Mouse (Mus musculus) cortical plate, adult 2 months (tissue): ENCODE measurements around the gene Krt34. TPM values are rescaled to one million over a fixed set of nuclear protein-coding genes. Genes with fewer than 3 reads are reported as not detected.

Experiments used
- H3K27ac ChIP-seq: fragments of 200-500 bp; 2 replicates; pipeline ENCODE4 v1.5.1; 2012; ENCODE audit warnings: low read length, control low read depth, inconsistent platforms; ENCODE audit not compliant: insufficient read depth
- H3K4me1 ChIP-seq: fragments of 200-500 bp; 2 replicates; pipeline ENCODE4 v1.6.1; 2011; ENCODE audit warnings: low read length; ENCODE audit not compliant: control insufficient read depth, insufficient read depth
- H3K4me3 ChIP-seq: fragments of 200-500 bp; 2 replicates; pipeline ENCODE4 v1.5.1; 2011; ENCODE audit warnings: mild to moderate bottlenecking, low read length, control low read depth; ENCODE audit not compliant: insufficient read depth
- CTCF ChIP-seq: fragments of 200-500 bp; IDR thresholded peaks from 2 replicates; pipeline ENCODE4 v1.5.1; 2011; ENCODE audit warnings: mild to moderate bottlenecking, control low read depth, low read length; ENCODE audit not compliant: insufficient read depth; ENCODE audit errors: extremely low read depth
- POLR2A ChIP-seq: fragments of 200-500 bp; IDR thresholded peaks from 2 replicates; pipeline ENCODE4 v1.6.1; 2011; ENCODE audit warnings: mild to moderate bottlenecking, low read length, control low read depth; ENCODE audit not compliant: insufficient read depth; ENCODE audit errors: extremely low read depth
- polyA plus RNA-seq: library from polyadenylated mRNA; depleted of rRNA; stranded (reverse); fragments of >200 nt; gene quantifications from 2 replicates; pipeline ENCODE4 v1.2.3, GENCODE M21; 2012; rRNA removed

Gene Krt34
- not detected in 2 replicates for polyA plus RNA-seq

DNA sequence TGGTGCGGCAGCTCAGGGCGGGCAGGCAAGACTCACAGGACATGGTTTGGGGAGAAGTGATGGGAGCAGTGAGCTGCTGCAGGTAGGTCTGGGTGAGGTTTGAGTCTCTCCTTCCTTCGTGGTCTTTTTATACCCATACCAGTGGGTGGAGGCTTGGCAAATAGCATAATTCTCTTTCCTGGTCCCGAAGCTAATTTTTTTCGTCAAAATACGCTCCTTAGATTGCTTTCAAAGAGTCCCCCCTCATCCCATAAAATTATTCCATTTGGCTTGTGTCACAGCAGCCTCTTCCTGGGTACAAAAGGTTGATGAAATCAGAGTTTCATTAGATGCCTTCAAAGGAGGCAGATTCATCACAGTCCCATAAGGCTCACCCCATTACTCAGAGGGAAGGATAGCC is at the start of gene Krt34:
Krt34 (minus strand) TSS at position 101 of the 400 bp plus-strand sequence.
- Histone ChIP-seq H3K4me1 (no peaks in the 10 kb centered on the region), H3K27ac (no peak within 1 kb of the TSS), H3K4me3 (no peak within 1 kb of the TSS)
- TF ChIP-seq CTCF = no peak
- no peak for TF ChIP-seq POLR2A

- Histone ChIP-seq H3K27ac (no peak overlapping the region), H3K4me1 (peaks cover 2% of the 10 kb centered on the region; the same call in 1 of the 2 replicates), H3K4me3 (no peak overlapping the region)
- no peak for TF ChIP-seq CTCF
- TF ChIP-seq POLR2A = no peak
Measured at GRCm38 (mm10) chr11:100088378-100089025, 47.1 kb upstream of the Krt34 start.

DNA sequence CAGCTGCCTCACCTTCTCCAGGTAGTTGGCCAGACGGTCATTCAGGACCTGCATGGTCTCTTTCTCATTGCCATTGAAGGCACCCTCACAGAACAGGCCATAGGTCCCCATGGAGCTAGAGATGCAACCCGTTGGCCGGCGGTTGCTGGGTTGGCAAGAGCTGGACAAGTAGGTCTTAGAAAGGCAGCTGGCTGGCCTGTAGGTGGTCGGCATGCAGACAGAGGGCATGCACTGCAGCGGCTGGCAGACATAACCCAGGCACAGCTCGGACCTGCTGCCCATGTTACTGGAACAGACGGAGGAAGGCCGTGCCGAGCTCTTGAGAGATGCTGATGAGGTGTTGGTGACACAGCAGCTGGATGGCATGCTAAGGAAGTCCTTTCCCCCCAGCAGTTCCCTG is 46.5 kb upstream of the Krt34 start, which contains the start of gene Krt32:
Krt32 (minus strand) TSS at position 366 of the 400 bp plus-strand sequence.
- Histone ChIP-seq H3K4me1 (peaks cover 2% of the 10 kb centered on the region; the same call in 1 of the 2 replicates), H3K4me3 (no peak within 1 kb of the TSS), H3K27ac (no peak within 1 kb of the TSS)
- TF ChIP-seq POLR2A (no peak), CTCF (no peak)

GRCm38 (mm10) chr11:100073873-100074272 is 32.5 kb upstream of the Krt34 start:
- Histone ChIP-seq H3K27ac (no peak overlapping the region), H3K4me3 (no peak overlapping the region), H3K4me1 (peaks cover 2% of the 10 kb centered on the region)
- TF ChIP-seq CTCF = no peak
- TF ChIP-seq POLR2A = no peak

DNA sequence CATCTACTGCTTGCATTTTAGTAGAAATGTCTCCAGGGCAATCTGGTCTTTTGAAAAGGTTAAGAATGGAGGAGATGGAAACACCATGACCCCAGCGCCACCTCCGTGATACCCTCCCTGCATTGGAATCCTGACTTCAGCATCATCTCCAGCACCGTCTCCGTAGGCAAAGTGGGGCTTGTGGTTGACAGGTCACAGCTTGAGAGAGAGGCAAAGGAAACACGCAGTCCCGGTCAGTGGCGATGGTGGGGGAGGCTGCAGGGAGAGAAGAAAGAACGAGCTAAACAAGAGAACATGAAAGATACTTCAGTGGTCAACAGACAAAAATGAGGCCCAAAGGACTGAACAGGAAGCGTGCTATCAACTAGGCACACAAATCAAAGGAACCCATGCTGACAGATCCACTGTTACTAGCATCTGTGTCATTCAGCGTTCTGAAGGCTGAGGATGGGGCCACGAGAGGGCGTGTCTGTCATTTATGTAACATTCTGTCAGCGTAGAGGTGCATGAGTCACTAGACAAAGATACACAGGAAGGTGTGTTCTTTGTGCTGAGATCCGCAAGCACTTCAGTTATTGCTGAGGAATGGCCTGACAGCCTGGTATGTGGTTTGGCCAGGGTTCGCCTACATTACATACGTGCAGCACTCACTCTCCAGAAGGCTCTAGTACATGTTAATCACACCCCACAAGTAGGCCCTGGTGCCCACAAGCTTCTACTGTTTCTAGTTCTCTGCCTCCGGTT is 26.1 kb upstream of the Krt34 start:
- Histone ChIP-seq H3K4me1 (no peaks in the 10 kb centered on the region), H3K27ac (no peak overlapping the region), H3K4me3 (no peak overlapping the region)
- TF ChIP-seq CTCF = no peak
- TF ChIP-seq POLR2A = no peak

GRCm38 (mm10) chr11:100066236-100067010 is 25.1 kb upstream of the Krt34 start:
- H3K4me1 ChIP-seq = no peaks in the 10 kb centered on the region
- H3K27ac ChIP-seq = no peak overlapping the region
- no peak overlapping the region for H3K4me3 ChIP-seq
- TF ChIP-seq CTCF (no peak), POLR2A (no peak)

DNA sequence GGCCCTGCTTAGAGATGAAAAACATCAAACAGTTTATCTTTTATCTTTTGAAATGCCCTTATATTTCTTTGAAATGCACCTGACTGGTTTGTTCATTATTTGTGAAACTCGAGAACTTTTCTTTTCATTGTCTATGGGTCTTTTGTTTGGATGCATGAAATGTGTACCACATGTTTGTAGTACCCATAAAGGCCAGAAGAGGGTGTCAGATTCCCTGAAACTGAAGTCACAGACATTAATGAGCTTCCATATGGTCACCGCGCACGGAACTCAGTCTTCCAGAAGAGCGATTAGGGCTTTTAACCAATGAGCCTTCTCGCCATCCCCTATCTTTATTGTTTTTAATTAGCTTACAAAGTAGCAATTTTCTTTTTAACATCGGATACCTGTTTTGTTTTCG is 17.5 kb upstream of the Krt34 start:
- no peak overlapping the region for H3K27ac ChIP-seq
- no peak for TF ChIP-seq CTCF
- TF ChIP-seq POLR2A = no peak
- no peaks in the 10 kb centered on the region for H3K4me1 ChIP-seq
- no peak overlapping the region for H3K4me3 ChIP-seq

- no peak overlapping the region for H3K27ac ChIP-seq
- no peak overlapping the region for H3K4me3 ChIP-seq
- no peaks in the 10 kb centered on the region for H3K4me1 ChIP-seq
- TF ChIP-seq CTCF (no peak), POLR2A (no peak)
Measured at GRCm38 (mm10) chr11:100055686-100056655, 14.6 kb upstream of the Krt34 start.
